Mouse (Mus musculus): ENCODE measurements at regions not wholly inside any gene's neighbourhood (a gene's known extent, or its start where the extent isn't known, plus 50 kb on each side); places are given as distances from the start of the nearest gene placed in this dataset.

DNA sequence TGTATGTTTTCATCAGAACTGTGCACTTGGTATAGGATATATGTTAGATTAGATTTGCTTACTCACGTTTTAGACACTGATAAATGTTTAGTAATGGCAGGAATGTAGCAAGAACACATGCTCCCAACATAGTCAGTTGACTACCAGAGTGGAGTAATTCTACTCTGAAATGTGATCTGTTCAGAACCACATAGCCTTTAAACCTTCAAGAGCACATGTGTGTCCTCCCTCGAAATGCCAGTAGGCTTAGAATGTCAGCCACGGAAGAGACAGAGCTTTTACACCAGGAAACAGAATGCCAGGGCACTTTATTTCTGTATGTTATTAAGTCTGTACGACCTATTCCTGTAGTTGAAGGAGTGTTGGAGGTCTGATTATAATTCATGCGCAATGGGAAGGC, 51.3 kb upstream of the Cd28 start:
- no peak for DNase-seq (ENCODE audit: low spot score)

DNA sequence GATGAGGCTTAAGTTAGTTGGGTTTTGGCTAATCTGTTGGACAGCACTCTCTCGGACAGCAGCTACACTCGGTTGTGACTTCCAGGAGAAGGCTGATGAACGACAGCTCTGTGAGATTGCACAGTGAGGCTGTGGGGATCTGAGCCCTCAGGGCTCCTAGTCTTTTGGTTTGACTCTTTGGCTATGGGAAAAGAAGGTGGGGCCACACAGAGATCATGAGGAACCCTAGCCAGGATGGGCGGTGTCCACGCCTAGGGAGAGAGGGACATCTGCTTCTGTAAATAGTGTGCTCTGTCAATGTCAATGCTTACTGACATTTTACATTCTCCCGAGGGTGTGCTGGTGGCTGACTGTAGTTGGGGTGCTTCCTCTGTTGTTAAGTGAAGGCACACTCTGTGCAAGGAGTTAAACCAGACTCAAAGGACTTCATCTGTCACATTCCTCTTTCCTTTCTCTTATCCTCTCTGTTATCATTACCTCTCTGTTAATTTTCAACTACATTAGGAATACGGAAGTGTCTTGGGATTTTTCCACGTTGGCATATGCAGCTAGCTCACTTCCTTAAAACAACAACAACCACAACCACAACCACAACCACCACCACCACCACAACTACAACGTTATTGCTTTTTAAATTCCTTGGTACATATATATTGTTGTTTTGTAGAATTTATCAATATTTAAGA, 54.2 kb upstream of the Cd28 start:
- DNase-seq (ENCODE audit: low spot score): no peak

DNA sequence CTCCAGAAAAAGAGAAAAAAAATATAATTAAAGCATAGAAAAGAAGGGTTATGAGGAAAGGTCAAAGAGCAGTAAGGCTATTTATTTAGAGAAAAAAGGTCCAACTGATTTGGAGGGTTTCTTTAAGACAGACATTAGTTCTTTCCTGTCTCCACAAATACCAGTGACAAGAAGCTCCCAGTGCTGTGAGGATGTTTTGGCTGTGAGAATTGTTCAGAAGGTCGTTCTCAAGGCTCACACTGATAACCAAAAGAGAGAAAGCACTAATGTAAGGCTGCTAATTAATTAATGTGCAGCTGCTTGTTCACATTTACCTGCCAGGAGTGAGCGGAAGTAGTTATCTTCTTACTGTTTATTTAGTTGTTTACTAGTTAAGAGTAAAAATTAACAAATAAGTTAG, 54.7 kb upstream of the Cd28 start:
- DNase-seq (ENCODE audit: low spot score): no peak

DNA sequence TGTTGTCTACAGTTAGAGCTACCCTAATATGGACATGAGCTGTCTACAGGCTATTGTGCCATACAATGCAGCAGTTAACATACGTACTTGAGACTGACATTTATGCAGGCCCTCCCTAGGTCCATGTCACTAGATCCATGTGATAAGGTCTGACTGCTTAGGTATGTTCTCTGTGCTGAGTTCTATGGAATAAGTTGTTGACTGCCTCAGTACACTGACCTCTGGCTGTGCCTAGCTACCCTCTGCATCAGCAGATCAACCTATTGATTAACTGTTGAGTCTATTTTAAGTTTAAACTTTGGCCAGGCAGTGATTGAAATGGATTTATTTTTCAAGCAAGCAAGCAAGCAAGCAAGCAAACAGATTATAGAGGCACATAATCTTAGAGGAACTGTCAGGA, 57.0 kb upstream of the Cd28 start:
- DNase-seq (ENCODE audit: low spot score): no peak

DNA sequence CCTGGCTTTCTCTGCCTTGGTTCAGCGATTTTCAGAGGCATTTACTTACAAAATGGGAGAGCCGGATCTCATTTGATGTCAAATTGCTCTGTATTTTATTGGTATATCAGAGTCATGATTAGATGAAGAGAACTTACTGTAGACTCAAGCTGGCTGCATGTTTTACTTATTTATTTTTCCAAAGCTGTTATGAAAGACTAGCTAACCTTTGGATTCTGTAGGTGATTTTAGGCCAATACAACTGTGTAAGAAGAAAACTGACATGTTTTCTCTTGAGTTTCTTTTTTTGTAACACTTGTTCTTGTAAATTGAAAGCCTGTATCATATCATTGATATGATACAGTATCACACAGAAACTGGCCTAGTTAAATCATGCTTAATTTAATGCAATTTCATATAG, 57.6 kb upstream of the Cd28 start:
- no peak for DNase-seq (ENCODE audit: low spot score)

DNA sequence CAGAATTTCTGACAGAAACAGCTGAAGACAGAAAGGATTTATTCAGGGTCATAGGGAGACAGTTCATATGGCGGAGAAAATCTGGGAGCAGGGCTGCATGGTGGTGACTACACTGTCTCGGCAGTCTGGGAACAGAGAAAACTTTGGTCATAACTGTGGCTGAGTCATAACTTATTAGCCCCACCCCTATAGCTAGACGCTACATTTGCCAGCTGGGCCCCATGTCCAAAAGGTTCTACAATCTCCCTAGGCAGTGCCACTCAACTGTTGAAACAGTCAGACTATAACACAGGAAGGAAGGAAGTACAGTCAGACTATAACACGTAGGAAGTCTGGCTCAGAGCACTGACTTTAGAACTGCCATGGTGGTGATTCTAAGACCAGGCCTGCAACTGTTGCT, 58.2 kb upstream of the Cd28 start:
- no peak for DNase-seq (ENCODE audit: low spot score)

DNA sequence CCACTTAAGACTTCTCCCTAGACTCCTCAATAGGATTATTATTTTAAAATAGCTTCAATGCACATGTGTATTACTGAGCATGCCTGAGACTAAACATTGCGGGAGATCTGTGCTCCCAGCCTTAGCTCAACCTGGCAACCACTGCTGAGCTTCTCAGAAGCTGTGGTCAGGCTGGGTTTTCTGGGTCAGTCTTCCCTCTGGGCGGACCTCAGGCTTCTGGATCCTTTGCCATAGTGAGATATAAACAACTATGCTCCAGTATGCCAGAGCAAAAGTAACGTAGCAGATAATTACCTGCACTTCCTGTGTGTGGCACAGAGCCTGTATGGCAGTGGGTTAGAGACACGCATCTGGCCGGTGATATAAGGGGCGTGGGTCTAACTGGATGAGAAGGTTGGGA, 59.1 kb upstream of the Cd28 start:
- DNase-seq (ENCODE audit: low spot score): no peak

DNA sequence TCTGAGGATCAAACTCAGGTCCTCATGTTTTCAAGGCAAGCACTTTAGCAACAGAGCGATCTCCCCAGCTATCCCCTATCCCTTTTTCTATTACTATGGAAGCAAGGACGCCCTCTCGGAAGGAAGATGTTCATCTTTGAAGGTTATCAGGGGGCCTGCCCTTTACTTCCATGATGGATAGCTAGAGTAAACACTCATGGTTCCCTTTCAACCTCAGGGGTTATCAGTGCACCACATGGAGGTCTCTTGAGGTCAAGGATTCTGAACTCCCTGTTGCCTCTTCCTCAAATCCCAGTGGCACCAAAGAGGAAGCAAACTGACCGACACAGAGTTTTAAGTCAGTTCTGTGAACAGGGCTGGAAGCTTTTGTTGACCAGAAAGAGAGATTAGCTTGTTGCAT, 59.6 kb upstream of the Cd28 start:
- DNase-seq (ENCODE audit: low spot score): no peak

DNA sequence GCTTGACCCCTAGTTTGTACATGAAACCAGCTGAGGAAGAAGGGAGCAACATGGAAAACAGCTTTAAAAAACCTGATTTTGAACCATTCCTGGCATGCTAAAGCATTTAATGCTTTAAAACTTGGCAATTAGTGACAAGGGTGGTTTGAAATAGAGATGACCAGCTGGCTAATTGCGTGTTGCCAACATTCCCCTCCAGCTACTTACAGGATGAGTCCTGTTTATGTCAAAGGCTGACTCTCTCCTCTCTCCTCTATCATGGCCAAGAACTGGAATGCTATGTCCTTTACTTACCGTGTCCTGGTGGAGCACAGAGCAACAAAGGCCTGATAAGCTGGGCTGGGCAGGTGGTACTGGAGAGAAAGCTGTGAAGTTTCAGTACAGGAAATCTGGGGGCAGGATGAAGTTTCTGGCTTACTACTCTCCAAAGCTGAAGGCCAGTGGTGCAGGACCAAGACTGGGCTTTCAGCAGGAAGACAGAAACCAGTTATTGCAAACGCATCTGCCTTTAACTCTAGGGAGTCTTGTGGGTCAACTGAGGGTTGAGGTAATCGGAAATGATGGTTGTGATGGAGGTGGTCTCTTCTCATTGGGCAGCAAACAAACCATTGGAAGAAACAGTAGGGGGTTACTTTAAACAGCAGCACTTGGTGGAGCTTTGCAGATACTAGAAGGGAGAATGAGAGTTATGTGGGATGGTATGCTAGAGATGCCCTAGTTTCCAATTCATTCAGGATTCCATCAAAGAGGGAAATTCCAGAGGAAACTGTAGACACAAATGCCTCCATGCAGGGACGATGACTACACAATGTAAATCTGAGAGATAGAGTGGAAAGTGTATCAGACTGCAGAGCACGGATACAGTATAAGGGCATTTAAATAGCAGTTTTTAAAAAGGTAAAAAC, 60.7 kb upstream of the Cd28 start:
- DNase-seq (ENCODE audit: low spot score): no peak

DNA sequence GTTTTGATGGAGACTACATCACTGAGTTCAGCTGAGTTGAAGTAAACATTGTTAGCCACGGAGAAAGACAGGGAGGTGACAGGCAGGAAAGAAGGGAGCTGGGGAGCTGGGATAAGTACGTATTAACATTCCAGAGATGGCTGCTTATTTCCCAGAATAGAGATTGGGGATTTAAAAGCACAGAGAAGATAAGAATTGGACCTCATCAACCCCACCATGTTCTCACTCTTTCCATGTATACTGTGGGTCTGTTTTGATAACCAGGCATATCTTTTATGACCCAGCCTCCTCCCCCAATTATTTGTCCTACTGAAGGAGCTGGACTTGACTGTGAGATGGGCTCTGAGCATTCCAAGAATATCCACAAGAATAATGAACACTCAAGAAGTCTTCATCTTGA, 61.4 kb upstream of the Cd28 start:
- DNase-seq (ENCODE audit: low spot score): no peak

DNA sequence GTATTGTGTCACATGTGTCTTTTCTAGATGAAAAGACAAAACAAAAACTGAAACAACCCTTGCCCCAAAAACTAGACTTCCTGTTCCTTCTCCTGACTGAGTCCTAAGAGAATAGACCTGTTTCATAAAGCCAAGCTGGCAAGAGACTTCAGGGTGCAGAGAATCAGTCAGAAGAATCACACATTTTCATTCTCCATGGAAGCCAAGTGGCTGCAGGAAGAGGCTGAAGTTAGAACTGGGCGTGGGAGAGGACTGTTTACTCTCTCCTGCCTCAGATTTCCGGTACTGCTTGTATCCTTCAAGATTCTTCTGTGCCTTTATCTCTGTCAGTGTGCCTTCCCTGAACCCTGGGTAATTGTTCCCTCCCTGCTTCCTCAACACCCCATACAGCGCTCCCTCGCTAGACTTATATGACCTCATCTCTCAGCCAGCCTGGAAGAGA, 64.0 kb upstream of the Cd28 start:
- no peak for DNase-seq (ENCODE audit: low spot score)

DNA sequence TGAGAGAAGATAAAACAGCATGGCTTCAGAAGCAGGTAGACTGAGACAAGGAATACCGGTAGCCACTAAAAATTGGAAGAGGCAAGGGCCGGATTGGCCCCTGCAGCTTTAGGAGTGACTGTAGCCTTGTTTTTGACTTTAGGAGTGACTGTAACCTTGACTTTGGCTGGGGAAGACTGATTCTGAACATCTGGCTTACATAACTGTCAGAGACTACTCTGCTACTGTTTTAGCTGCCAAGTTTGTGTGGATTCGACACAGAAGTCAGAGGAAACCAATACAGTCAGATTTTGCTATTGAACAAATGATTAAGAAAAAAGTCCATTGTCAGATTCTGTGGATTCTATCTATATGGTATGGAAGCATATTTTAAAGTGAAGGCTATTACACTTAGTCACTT, 66.4 kb upstream of the Cd28 start:
- DNase-seq (ENCODE audit: low spot score): no peak

DNA sequence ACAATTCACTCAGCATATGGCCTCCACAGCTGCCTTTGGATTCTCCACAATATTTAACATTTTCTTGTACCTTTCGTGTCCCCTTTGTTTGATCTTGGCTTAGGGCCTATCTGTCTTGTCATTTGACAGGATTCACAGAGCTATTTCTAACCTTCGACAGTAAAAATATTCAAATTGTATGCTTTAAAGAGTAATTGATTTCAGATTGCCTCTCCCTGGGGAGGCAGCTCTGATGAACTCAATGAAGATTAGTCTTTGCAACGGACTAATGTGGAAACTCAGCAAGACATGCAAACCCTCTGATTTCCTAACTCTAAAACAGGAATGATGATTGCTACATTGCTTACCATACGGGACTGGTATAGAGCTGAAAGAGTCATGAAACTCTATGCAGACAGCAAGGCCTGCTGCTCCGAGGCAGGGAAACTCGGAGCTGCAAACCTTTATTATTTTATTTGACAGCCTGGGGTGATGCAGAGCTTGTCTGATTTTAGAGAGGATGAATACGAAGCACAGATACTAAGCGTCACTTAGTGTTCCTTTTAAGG, 67.2 kb upstream of the Cd28 start:
- no peak for DNase-seq (ENCODE audit: low spot score)

DNA sequence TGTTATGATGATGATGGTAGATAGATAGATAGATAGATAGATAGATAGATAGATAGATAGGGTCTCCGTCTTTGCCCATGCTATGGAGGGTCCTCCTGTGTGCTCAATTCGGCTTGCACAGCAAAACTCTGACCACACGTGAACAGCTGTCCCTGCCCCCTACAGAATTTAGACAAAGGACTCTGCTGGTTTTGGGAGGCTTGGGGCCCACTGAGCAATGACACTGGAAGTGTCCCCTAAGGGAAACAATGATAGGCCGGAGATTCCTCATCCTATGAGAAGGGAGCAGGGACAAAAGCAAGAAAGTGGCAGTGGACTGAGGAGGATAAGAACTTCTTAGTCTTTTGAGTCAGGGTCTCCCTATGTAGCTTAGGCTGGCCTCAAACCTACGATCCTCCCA, 69.8 kb upstream of the Cd28 start:
- DNase-seq (ENCODE audit: low spot score): no peak

DNA sequence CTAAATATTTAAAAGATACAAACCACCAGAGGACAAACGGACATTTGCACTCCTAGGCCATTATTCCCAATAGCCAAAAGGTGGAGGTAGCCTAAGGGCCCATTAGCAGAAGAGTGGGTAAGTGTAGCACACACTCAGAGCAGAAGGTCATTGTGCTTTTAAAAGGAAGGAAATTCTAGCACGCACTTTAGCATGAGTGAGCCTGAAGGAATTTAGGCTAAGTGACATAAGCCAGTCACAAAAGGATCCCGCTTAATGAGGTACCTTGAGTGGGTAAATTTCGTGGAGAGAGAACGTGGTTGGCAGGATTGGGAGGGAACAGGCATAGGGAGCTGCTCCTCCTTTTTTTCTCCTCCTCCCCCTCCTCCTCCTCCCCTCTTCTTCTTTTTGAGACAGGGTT, 70.4 kb upstream of the Cd28 start:
- no peak for DNase-seq (ENCODE audit: low spot score)

DNA sequence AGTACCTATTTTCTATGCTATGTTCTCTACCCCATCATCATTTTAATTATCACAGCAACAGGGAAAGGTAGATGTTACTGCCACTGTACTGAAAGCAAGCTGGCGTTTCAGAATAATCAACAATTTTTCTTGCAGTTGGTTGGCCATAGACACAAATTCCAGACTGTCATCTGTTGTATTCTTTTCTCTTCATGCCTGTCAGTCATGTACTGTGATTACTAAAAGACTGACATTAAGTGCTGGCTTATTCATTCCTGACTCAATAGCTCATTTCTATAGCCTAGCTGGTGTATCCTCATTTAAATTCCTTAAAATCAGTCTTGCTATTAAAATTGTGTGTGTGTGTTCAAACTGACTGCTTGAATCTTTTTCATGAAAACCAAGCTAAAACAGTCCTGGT, 71.4 kb upstream of the Cd28 start:
- DNase-seq (ENCODE audit: low spot score): no peak

DNA sequence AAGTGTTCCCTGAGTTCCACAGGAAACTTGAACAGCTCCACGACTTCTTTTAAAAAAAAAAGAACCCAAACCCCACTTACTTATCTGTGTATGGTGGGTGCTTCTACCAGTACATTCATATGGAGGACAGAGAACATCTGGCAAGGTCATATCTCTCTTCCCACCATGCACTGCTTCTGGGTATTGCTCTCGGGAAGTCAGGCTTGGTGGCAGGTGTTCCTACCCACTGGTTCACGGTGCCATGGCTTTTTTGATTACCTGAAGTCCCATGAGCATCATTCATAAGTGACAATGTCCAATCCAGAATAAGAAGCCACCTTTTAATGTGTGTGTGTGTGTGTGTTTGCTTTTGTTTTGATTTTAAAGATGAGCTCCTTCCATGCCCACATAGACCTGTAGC, 73.8 kb upstream of the Cd28 start:
- no peak for DNase-seq (ENCODE audit: low spot score)

DNA sequence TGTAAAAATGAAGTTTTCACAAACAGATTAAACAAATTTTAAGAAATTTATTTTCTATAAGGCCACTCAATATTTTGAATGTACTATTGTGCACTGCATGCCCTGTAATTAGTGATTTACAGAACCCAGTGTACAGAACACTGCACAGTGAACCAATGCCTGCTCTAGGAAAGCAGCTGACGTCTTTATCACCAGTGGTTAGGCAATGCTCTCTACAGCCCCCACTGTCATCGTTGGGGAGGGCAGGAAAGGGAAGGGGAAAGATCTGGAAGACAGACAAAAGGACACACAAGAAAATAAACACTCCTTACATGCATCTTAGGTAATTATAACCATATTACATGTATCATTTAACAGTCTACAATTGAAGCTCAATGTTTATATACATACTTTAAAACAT, 74.4 kb upstream of the Cd28 start:
- no peak for DNase-seq (ENCODE audit: low spot score)

DNA sequence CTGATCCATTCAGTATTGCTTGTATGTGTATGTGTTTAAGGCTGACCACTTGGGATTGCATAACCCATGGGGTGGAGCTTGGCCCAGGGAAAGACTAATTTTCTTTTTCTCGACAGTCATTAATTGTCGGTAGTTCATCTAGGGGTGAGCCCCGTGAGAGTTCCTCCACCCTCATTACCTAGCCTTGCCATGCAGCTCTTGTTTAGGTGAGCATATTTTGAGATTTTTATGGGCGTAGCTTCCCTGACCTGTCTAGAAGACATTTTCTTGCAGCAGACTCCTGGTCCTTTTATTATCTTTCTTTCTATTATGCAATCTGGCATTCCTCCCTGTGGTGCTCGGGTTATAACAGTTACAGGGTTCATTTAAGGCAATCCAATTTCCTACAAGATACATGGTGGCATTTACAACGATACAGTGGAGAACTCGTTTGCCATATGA, 74.4 kb upstream of the Raph1 start:
- peak; percentile 4 for DNase-seq (ENCODE audit: low spot score)

DNA sequence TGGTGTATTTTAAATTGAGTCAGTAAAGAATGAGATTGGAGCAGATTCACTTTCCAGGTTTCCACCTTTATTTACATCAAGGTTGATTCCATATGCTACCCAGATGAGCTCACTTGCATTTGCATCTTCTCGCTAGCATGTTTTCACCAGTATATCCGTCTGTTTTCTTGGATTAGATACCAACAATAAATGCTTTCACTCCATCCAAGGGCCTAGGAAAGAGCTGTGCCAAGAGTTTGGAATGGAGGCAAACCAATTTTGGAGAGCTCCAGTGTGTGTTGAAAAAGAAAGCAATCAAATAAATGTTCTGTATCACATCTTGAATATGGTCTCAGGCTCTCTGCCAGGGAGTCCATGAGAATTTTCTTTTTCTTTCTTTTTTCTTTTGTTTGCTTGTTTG, 72.6 kb upstream of the Raph1 start:
- peak; percentile 2 for DNase-seq (ENCODE audit: low spot score)

DNA sequence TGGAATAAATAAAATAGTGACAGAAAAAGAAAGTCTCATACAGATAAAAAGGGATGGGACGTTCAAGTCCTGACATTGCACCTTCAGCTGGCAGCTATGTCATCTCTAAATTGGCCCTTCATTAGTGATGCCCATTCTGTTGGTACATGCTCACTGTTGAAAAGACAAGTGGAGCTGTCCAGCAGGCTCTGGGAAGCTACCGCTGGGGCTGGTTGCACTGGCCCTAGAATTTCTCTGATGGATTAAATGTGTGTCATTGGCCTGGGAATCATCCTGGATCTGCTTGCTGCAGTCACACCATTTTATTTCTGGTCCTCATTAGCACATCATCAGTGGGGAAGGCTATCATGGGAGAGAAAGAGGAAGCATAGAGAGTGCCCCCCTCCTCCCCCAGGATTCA, 72.2 kb upstream of the Raph1 start:
- peak; percentile 2 for DNase-seq (ENCODE audit: low spot score)

DNA sequence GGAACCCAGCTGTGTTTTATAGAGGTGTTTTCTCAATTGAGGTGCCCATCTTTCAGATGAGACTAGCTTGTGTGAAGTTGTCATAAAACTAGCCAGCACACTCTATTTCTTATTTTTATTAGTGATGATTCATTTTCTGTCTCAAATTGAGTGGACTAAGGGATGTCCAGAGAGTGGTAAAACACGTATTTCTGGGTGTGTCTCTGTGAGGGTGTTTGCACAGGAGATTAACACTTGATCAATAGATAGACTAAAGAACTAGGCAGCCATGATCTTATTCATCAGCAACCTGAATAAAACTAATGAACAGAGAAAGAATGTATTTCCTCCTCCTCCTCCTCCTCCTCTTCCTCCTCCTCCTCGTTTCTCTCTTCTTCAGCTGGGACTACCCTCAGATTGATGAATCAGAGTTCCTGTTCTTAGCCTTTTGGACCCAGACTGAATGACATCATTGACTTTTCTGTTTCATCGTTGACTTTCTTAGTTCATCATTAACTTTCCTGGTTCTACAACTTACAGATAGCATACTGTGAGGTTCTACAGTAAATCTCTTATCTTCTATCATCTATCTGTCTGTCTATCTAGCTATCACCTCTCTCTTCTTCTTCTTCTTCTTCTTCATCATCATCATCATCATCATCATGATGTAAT, 70.0 kb upstream of the Raph1 start:
- peak; percentile 0 for DNase-seq (ENCODE audit: low spot score)
